Mouse (Mus musculus) stomach, embryonic 14.5 days (tissue): ENCODE results near the gene Pygo1. TPM values are rescaled to one million over a fixed set of nuclear protein-coding genes. Genes with fewer than 3 reads are reported as not detected.

Experiments
- ATAC-seq: fragments of 200-750 bp; cut with Nextera tagmentation; 2 replicates; pipeline ENCODE4 v1.8.0; 2017; ENCODE audit warnings: low read depth, moderate TSS enrichment; ENCODE audit not compliant: insufficient number of reproducible peaks, insufficient read depth, low FRiP score
- H3K27ac ChIP-seq: fragments of 300-500 bp; sonication (generic); 2 replicates; pipeline ENCODE4 v1.5.1; 2014; ENCODE audit warnings: mild to moderate bottlenecking, low read length, moderate library complexity, mixed read lengths
- H3K27me3 ChIP-seq: fragments of 300-500 bp; sonication (generic); 2 replicates; pipeline ENCODE4 v1.6.1; 2014; ENCODE audit warnings: low read length, control low read depth, mixed read lengths; ENCODE audit not compliant: control insufficient read depth, insufficient read depth
- H3K36me3 ChIP-seq: fragments of 300-500 bp; sonication (generic); 2 replicates; pipeline ENCODE4 v1.6.1; 2014; ENCODE audit warnings: mild to moderate bottlenecking, control low read depth, low read length, moderate library complexity, mixed read lengths; ENCODE audit not compliant: control insufficient read depth, insufficient read depth
- H3K4me1 ChIP-seq: fragments of 300-500 bp; sonication (generic); 2 replicates; pipeline ENCODE4 v1.6.1; 2014; ENCODE audit warnings: low read length, control low read depth, mixed read lengths; ENCODE audit not compliant: control insufficient read depth, insufficient read depth
- H3K4me2 ChIP-seq: fragments of 300-500 bp; sonication (generic); replicated peaks from 2 replicates; pipeline ENCODE4 v1.6.1; 2014; ENCODE audit warnings: low read depth, low read length, control low read depth
- H3K4me3 ChIP-seq: fragments of 300-500 bp; sonication (generic); 2 replicates; pipeline ENCODE4 v1.5.1; 2014; ENCODE audit warnings: low read depth, low read length, control low read depth
- H3K9ac ChIP-seq: fragments of 300-500 bp; sonication (generic); replicated peaks from 2 replicates; pipeline ENCODE4 v1.6.1; 2014; ENCODE audit warnings: low read depth, mild to moderate bottlenecking, control low read depth, low read length, moderate library complexity, mixed read lengths
- H3K9me3 ChIP-seq: fragments of 300-500 bp; sonication (generic); 2 replicates; pipeline ENCODE4 v1.6.1; 2016; ENCODE audit warnings: low read depth, low read length, control low read depth; ENCODE audit not compliant: control insufficient read depth
- whole genome bisulfite sequencing: fragments of 180-500 bp; shearing (Covaris S2); extraction: QIAGEN DNeasy Blood & Tissue Kit; methylation state at CpG from one replicate; pipeline ENCODE4 v1.1.7; 2014; 5-methylcytosine and 5-hydroxymethylcytosine counted together
- polyA plus RNA-seq: library from polyadenylated mRNA; unstranded; fragments of >200 nt; fragmentation: Nextera tagmentation; extraction: Ambion mirVana; gene quantifications from 2 replicates; pipeline ENCODE4 v1.2.1, GENCODE M21; 2014

Pygo1 gene
- polyA plus RNA-seq, 1 experiment from 2014 or later, result 7.4 TPM

GRCm38 (mm10) chr9:72915728-72916127 lies 9.7 kb upstream of the Pygo1 start:
- no peak overlapping the region for H3K9ac ChIP-seq
- 61% methylated on average over 7 of the region's 7 CpGs for WGBS
- H3K27ac ChIP-seq, result no peak overlapping the region
- H3K27me3 ChIP-seq, result no peaks in the 10 kb centered on the region
- no peak for ATAC-seq
- H3K9me3 ChIP-seq, result no peaks in the 10 kb centered on the region
- no peaks in the 10 kb centered on the region for H3K36me3 ChIP-seq
- no peak overlapping the region for H3K4me2 ChIP-seq
- no peak overlapping the region for H3K4me3 ChIP-seq
- H3K4me1 ChIP-seq, result no peaks in the 10 kb centered on the region

- no peak for ATAC-seq
- 79% methylated on average over 3 of the region's 3 CpGs for WGBS
- Histone ChIP-seq H3K27ac (no peak overlapping the region), H3K36me3 (no peaks in the 10 kb centered on the region), H3K9me3 (no peaks in the 10 kb centered on the region), H3K4me2 (no peak overlapping the region), H3K9ac (no peak overlapping the region), H3K27me3 (no peaks in the 10 kb centered on the region), H3K4me1 (peaks cover 9% of the 10 kb centered on the region; the same call in 1 of the 2 replicates), H3K4me3 (no peak overlapping the region)
These were observed 2.4 kb upstream of the Pygo1 start for GRCm38 (mm10) chr9:72923068-72923467.

- H3K4me1 ChIP-seq, result peaks cover 9% of the 10 kb centered on the region; the same call in 1 of the 2 replicates
- under 1% methylated on average over 20 of the region's 20 CpGs for WGBS
- peak overlapping the region; percentile 90 for H3K4me2 ChIP-seq
- peak overlapping the region; percentile 87 for H3K27ac ChIP-seq
- no peaks in the 10 kb centered on the region for H3K36me3 ChIP-seq
- 0 out of 2 replicates have a peak, but pooled peaks have one; percentile 38 for ATAC-seq
- H3K9ac ChIP-seq, result peak overlapping the region; percentile 92
- H3K4me3 ChIP-seq, result peak overlapping the region; percentile 57
- H3K9me3 ChIP-seq, result no peaks in the 10 kb centered on the region
- H3K27me3 ChIP-seq, result no peaks in the 10 kb centered on the region
These were observed 452 bp downstream of the Pygo1 start for GRCm38 (mm10) chr9:72925935-72926258.

- Histone ChIP-seq H3K36me3 (no peaks in the 10 kb centered on the region; the same call in 1 of the 2 replicates), H3K9me3 (no peaks in the 10 kb centered on the region), H3K4me3 (no peak overlapping the region), H3K9ac (no peak overlapping the region), H3K4me2 (no peak overlapping the region), H3K4me1 (peaks cover 9% of the 10 kb centered on the region; the same call in 1 of the 2 replicates), H3K27ac (no peak overlapping the region), H3K27me3 (no peaks in the 10 kb centered on the region)
- 78% methylated on average over 13 of the region's 13 CpGs for WGBS
- no peak for ATAC-seq
These were observed 5.8 kb downstream of the Pygo1 start for GRCm38 (mm10) chr9:72931166-72931790.

- no peaks in the 10 kb centered on the region for H3K9me3 ChIP-seq
- H3K4me3 ChIP-seq, result no peak overlapping the region
- no peaks in the 10 kb centered on the region; the same call in 1 of the 2 replicates for H3K36me3 ChIP-seq
- H3K27me3 ChIP-seq, result no peaks in the 10 kb centered on the region
- no peak for ATAC-seq
- WGBS, result 86% methylated on average over 4 of the region's 4 CpGs
- H3K4me2 ChIP-seq, result no peak overlapping the region
- no peak overlapping the region for H3K9ac ChIP-seq
- no peak overlapping the region for H3K27ac ChIP-seq
- no peaks in the 10 kb centered on the region for H3K4me1 ChIP-seq
These were observed 9.9 kb downstream of the Pygo1 start for GRCm38 (mm10) chr9:72935309-72935708.

- H3K4me2 ChIP-seq, result no peak overlapping the region
- ATAC-seq, result no peak
- 77% methylated on average over 2 of the region's 2 CpGs for WGBS
These were observed 10.9 kb downstream of the Pygo1 start for GRCm38 (mm10) chr9:72936301-72936700.

GRCm38 (mm10) chr9:72943424-72943823 lies 18.0 kb downstream of the Pygo1 start:
- Histone ChIP-seq H3K4me1 (no peaks in the 10 kb centered on the region), H3K4me2 (no peak overlapping the region), H3K27me3 (no peaks in the 10 kb centered on the region), H3K9ac (no peak overlapping the region), H3K27ac (no peak overlapping the region), H3K9me3 (peaks cover 4% of the 10 kb centered on the region; the same call in 1 of the 2 replicates), H3K36me3 (peaks cover 21% of the 10 kb centered on the region), H3K4me3 (no peak overlapping the region)
- ATAC-seq, result no peak
- WGBS, result 56% methylated on average over 3 of the region's 3 CpGs

More at GRCm38 (mm10) chr9:72936301-72936700, 10.9 kb downstream of the Pygo1 start:
- Histone ChIP-seq H3K9ac (no peak overlapping the region), H3K36me3 (no peaks in the 10 kb centered on the region; the same call in 1 of the 2 replicates), H3K9me3 (no peaks in the 10 kb centered on the region), H3K27ac (no peak overlapping the region), H3K4me1 (no peaks in the 10 kb centered on the region), H3K4me3 (no peak overlapping the region), H3K27me3 (no peaks in the 10 kb centered on the region)

- Histone ChIP-seq H3K9me3 (peaks cover 4% of the 10 kb centered on the region; the same call in 1 of the 2 replicates), H3K27ac (no peak overlapping the region), H3K4me1 (no peaks in the 10 kb centered on the region), H3K9ac (no peak overlapping the region), H3K4me3 (no peak overlapping the region), H3K36me3 (peaks cover 21% of the 10 kb centered on the region), H3K27me3 (no peaks in the 10 kb centered on the region), H3K4me2 (no peak overlapping the region)
- ATAC-seq, result no peak
- 88% methylated on average over 13 of the region's 13 CpGs for WGBS
These were observed 18.8 kb downstream of the Pygo1 start for GRCm38 (mm10) chr9:72944286-72944685.

- Histone ChIP-seq H3K4me3 (no peak overlapping the region), H3K27ac (no peak overlapping the region), H3K4me1 (no peaks in the 10 kb centered on the region), H3K9me3 (peaks cover 4% of the 10 kb centered on the region; the same call in 1 of the 2 replicates), H3K27me3 (no peaks in the 10 kb centered on the region), H3K36me3 (peaks cover 21% of the 10 kb centered on the region), H3K9ac (no peak overlapping the region), H3K4me2 (no peak overlapping the region)
- 91% methylated on average over 1 of the region's 1 CpGs for WGBS
- ATAC-seq, result no peak
These were observed 21.6 kb downstream of the Pygo1 start for GRCm38 (mm10) chr9:72947010-72947409.
